22 mouse cellular contexts compared by ENCODE assay signal in genomic region chr12:73037385-73038160, GRCm38 (mm10). TPM values are rescaled to one million over a fixed set of nuclear protein-coding genes. Genes with fewer than 3 reads are reported as not detected.
A peak's percentile ranks its signal among the peaks of the same experiment; 100 is the strongest.
DNase-seq lines count a peak whose midpoint lies in the region; ATAC-seq and TF ChIP-seq lines count a peak whose summit lies in the region.
"Had no signal": no experiment of that assay in that cellular context is flagged by ENCODE, and none has a peak within 500 bp of the region (broad histone marks: within the 10 kb centered on the region; RNA-seq: fewer than 3 reads in every experiment).

No protein-coding gene starts in this region.

- no peak overlapping the region for H3K9ac ChIP-seq in hindbrain, embryonic 11.5 days (ENCODE audit: low read depth, low read length)
- H3K9ac ChIP-seq: heart, embryonic 13.5 days; hindbrain, embryonic 15.5 days; intestine, embryonic 15.5 days; limb, embryonic 15.5 days; liver, embryonic 15.5 days had no signal

- no peak for TF ChIP-seq CTCF in layer of hippocampus, adult 2 months (conservative IDR thresholded peaks at IDR 0.05)

- H3K27me3 ChIP-seq in hindbrain, embryonic 11.5 days (ENCODE audit: control insufficient read depth, insufficient read depth, low read length): peaks cover 74% of the 10 kb centered on the region
- peaks cover 100% of the 10 kb centered on the region for H3K27me3 ChIP-seq in hindbrain, embryonic 10.5 days (ENCODE audit: insufficient read depth, poor library complexity, severe bottlenecking)
- peaks cover 99% of the 10 kb centered on the region for H3K27me3 ChIP-seq in embryonic facial prominence, embryonic 10.5 days (replicated peaks; ENCODE audit: low read depth, poor library complexity, severe bottlenecking)
- no peaks in the 10 kb centered on the region for H3K27me3 ChIP-seq in myocyte (ENCODE audit: control insufficient read depth, insufficient read depth, insufficient read length)

- ATAC-seq in hindbrain, embryonic 11.5 days (ENCODE audit: low FRiP score): no peak
- ATAC-seq in CD4-positive, CD25-positive, alpha-beta regulatory T cell, adult 4 months: peak; percentile 55
- ATAC-seq: intestine, embryonic 15.5 days had no signal

- peaks cover 75% of the 10 kb centered on the region for H3K79me2 ChIP-seq in myocyte (ENCODE audit: control insufficient read depth, insufficient read depth)

- H3K36me3 ChIP-seq in hindbrain, embryonic 11.5 days (ENCODE audit: control insufficient read depth, insufficient read depth, low read length): no peaks in the 10 kb centered on the region
- H3K36me3 ChIP-seq in hindbrain, embryonic 10.5 days: no peaks in the 10 kb centered on the region
- peaks cover 18% of the 10 kb centered on the region for H3K36me3 ChIP-seq in embryonic facial prominence, embryonic 10.5 days (replicated peaks)
- H3K36me3 ChIP-seq in myocyte (ENCODE audit: control insufficient read depth, insufficient read depth): peaks cover 7% of the 10 kb centered on the region
- H3K36me3 ChIP-seq: heart, embryonic 13.5 days; hindbrain, embryonic 15.5 days; intestine, embryonic 15.5 days; limb, embryonic 15.5 days; liver, embryonic 15.5 days had no signal

- 3% methylated on average over 7 of the region's 7 CpGs for WGBS in hindbrain, embryonic 11.5 days
- 6% methylated on average over 7 of the region's 7 CpGs for WGBS in hindbrain, embryonic 10.5 days
- 8% methylated on average over 7 of the region's 7 CpGs for WGBS in embryonic facial prominence, embryonic 10.5 days

- H3K4me3 ChIP-seq in hindbrain, embryonic 11.5 days (ENCODE audit: low read depth, low read length): no peak overlapping the region
- H3K4me3 ChIP-seq in hindbrain, embryonic 10.5 days: no peak overlapping the region; the same call in 1 of the 2 replicates
- H3K4me3 ChIP-seq in embryonic facial prominence, embryonic 10.5 days: peak overlapping the region; percentile 82; the same call in 1 of the 2 replicates
- H3K4me3 ChIP-seq in myocyte: peak overlapping the region; percentile 100
- H3K4me3 ChIP-seq in layer of hippocampus, adult 2 months: no peak overlapping the region
- H3K4me3 ChIP-seq: heart, embryonic 13.5 days; hindbrain, embryonic 15.5 days; intestine, embryonic 15.5 days; limb, embryonic 15.5 days; liver, embryonic 15.5 days had no signal

- H3K9me3 ChIP-seq in hindbrain, embryonic 11.5 days (ENCODE audit: control insufficient read depth, low read length): no peaks in the 10 kb centered on the region
- no peaks in the 10 kb centered on the region for H3K9me3 ChIP-seq in hindbrain, embryonic 10.5 days
- no peaks in the 10 kb centered on the region for H3K9me3 ChIP-seq in embryonic facial prominence, embryonic 10.5 days
- H3K9me3 ChIP-seq: heart, embryonic 13.5 days; hindbrain, embryonic 15.5 days; intestine, embryonic 15.5 days; limb, embryonic 15.5 days; liver, embryonic 15.5 days had no signal

- H3K27ac ChIP-seq in hindbrain, embryonic 11.5 days (ENCODE audit: low read depth, low read length): no peak overlapping the region
- H3K27ac ChIP-seq in hindbrain, embryonic 10.5 days: no peak overlapping the region
- peak overlapping the region; percentile 25; the same call in 1 of the 2 replicates for H3K27ac ChIP-seq in embryonic facial prominence, embryonic 10.5 days (replicated peaks)
- no peak overlapping the region for H3K27ac ChIP-seq in layer of hippocampus, adult 2 months
- H3K27ac ChIP-seq: heart, embryonic 13.5 days; hindbrain, embryonic 15.5 days; intestine, embryonic 15.5 days; limb, embryonic 15.5 days; liver, embryonic 15.5 days had no signal

- H3K4me1 ChIP-seq in hindbrain, embryonic 11.5 days (replicated peaks; ENCODE audit: control insufficient read depth, insufficient read depth, low read length): 0 out of 2 replicates have a peak, but pooled peaks cover 2% of the 10 kb centered on the region
- H3K4me1 ChIP-seq in hindbrain, embryonic 10.5 days (replicated peaks): peaks cover 27% of the 10 kb centered on the region
- peaks cover 73% of the 10 kb centered on the region for H3K4me1 ChIP-seq in embryonic facial prominence, embryonic 10.5 days
- H3K4me1 ChIP-seq: hindbrain, embryonic 15.5 days; liver, embryonic 15.5 days had no signal

- H3ac ChIP-seq in myocyte (ENCODE audit: control insufficient read depth, insufficient read length): no peak overlapping the region

- peak; percentile 49 for DNase-seq in hindbrain, embryonic 11.5 days (ENCODE audit: low spot score)
- DNase-seq in hindbrain, embryonic 10.5 days (ENCODE audit: low spot score): no peak
- DNase-seq in embryonic facial prominence, embryonic 10.5 days (ENCODE audit: low spot score): no peak
- DNase-seq in layer of hippocampus, adult 2 months (ENCODE audit: low spot score in 2 of 2): no peak
- no peak for DNase-seq in ovary, postnatal 36 days (ENCODE audit: low spot score)
- DNase-seq: adrenal gland, adult 2 months; cerebellum, adult 9-10 months; kidney, adult 9 months; right cerebral cortex, postnatal 14 days; spleen, adult 18-20 months; thymus, adult 2 months had no signal

- H3K4me2 ChIP-seq in hindbrain, embryonic 11.5 days (replicated peaks; ENCODE audit: low read depth, low read length): no peak overlapping the region
- H3K4me2 ChIP-seq in myocyte (ENCODE audit: low read depth): peak overlapping the region; percentile 95
- H3K4me2 ChIP-seq: heart, embryonic 13.5 days; hindbrain, embryonic 15.5 days; intestine, embryonic 15.5 days; limb, embryonic 15.5 days; liver, embryonic 15.5 days had no signal

- no peak for TF ChIP-seq POLR2A in myocyte (IDR thresholded peaks at IDR 0.05; ENCODE audit: insufficient read length, low read depth)

TF ChIP-seq in myocyte, 11 proteins besides CTCF, POLR2A, EP300 and RAD21:
- TF ChIP-seq MYOG (IDR thresholded peaks at IDR 0.05; ENCODE audit: control insufficient read depth in 1 of 3, insufficient read depth in 1 of 3, insufficient read length in 2 of 3, low read depth in 2 of 3): no peak
- no peak for TF ChIP-seq E2F4 (IDR thresholded peaks at IDR 0.05; ENCODE audit: insufficient read depth)
- no peak for TF ChIP-seq TCF3 (IDR thresholded peaks at IDR 0.05; ENCODE audit: insufficient read length, low read depth)
- TF ChIP-seq MYOD1 (IDR thresholded peaks at IDR 0.05; ENCODE audit: control insufficient read depth in 1 of 3, insufficient read length in 2 of 3, low read depth in 2 of 3): no peak
- no peak for TF ChIP-seq POLR2AphosphoS2 (IDR thresholded peaks at IDR 0.05; ENCODE audit: insufficient read length, low read depth)
- no peak for TF ChIP-seq REST (IDR thresholded peaks at IDR 0.05; ENCODE audit: insufficient read depth, insufficient read length)
- TF ChIP-seq USF1 (IDR thresholded peaks at IDR 0.05; ENCODE audit: low read depth): no peak
- no peak for TF ChIP-seq MAX (IDR thresholded peaks at IDR 0.05; ENCODE audit: low read depth)
- TF ChIP-seq TCF12 (IDR thresholded peaks at IDR 0.05; ENCODE audit: insufficient read depth, poor library complexity, severe bottlenecking): no peak
- no peak for TF ChIP-seq SRF (IDR thresholded peaks at IDR 0.05; ENCODE audit: control insufficient read depth, insufficient read length, low read depth)
- TF ChIP-seq CEBPB (IDR thresholded peaks at IDR 0.05; ENCODE audit: insufficient read depth, poor library complexity, severe bottlenecking): no peak

RNA-seq across cellular contexts. Expression of gene Six1, which starts 16.1 kb away (rescaled TPM):
- polyA plus RNA-seq in hindbrain, embryonic 11.5 days (2014; fragmentation: Nextera tagmentation; extraction: Ambion mirVana): 24.6 and 28.8 TPM in 2 replicates
- polyA plus RNA-seq in hindbrain, embryonic 10.5 days (2016; fragmentation: Nextera tagmentation; extraction: Ambion mirVana): 21.1 and 33.5 TPM in 2 replicates
- polyA plus RNA-seq in CD4-positive, CD25-positive, alpha-beta regulatory T cell, adult 4 months (2017; shearing (Covaris generic)): not detected
- 38.4 and 45.4 TPM in 2 replicates for polyA plus RNA-seq in embryonic facial prominence, embryonic 10.5 days (2016; fragmentation: Nextera tagmentation; extraction: Ambion mirVana)
- 71.7 TPM for polyA plus RNA-seq in myocyte (2012; fragmentation: generic; extraction: Trizol)
- under 1 TPM; 0.18 to 0.20 TPM for total RNA-seq in layer of hippocampus, adult 2 months (2021)
- total RNA-seq: granulocyte monocyte progenitor cell, adult 5-6 weeks; layer of hippocampus, postnatal 25 days had no signal
- polyA plus RNA-seq: large intestine, adult 2 months; stomach, embryonic 14.5 days had no signal

Comparison
In these comparisons a context has a peak if more than half of its experiments do, and no peak if none do; other contexts are left out.
1. H3K4me3 ChIP-seq: peak in embryonic facial prominence, embryonic 10.5 days (single experiment) and myocyte (single experiment); none in hindbrain, embryonic 11.5 days (single experiment), hindbrain, embryonic 10.5 days (single experiment) and layer of hippocampus, adult 2 months (single experiment).
2. RNA of gene Six1, which starts 16.1 kb away (polyA plus RNA-seq): 71.7 TPM in myocyte (single experiment), 38.4 to 45.4 TPM in embryonic facial prominence, embryonic 10.5 days, 24.6 to 28.8 TPM in hindbrain, embryonic 11.5 days and 21.1 to 33.5 TPM in hindbrain, embryonic 10.5 days; not detected in CD4-positive, CD25-positive, alpha-beta regulatory T cell, adult 4 months; every median in the first group is over 10 times any median in the second.